Mouse (Mus musculus): Measurements from ENCODE around the gene Gm49403.

DNA sequence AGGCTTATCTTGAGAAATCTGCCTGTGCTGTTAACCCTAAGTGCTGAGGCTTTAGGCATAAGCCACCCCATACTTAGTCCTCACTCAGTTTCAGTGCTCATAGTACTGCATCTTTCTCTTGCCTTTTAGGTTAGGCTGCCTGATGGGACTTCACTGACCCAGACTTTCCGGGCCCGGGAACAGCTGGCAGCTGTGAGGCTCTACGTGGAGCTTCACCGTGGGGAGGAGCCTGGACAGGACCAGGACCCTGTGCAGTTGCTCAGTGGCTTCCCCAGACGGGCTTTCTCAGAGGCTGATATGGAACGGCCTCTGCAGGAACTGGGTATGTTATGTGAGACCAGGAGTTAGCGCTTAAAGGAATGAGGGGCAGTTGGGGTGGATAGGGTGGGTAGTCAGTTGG, 8.7 kb upstream of the Gm49403 start:
- TF ChIP-seq FLI1 (IDR thresholded peaks at IDR 0.05; ENCODE audit: low read length) (no peak), GATA1 (IDR thresholded peaks at IDR 0.05; ENCODE audit: borderline replicate concordance, low read length) (no peak)
